13 mouse cellular contexts compared by ENCODE assay signal in the genomic region with DNA sequence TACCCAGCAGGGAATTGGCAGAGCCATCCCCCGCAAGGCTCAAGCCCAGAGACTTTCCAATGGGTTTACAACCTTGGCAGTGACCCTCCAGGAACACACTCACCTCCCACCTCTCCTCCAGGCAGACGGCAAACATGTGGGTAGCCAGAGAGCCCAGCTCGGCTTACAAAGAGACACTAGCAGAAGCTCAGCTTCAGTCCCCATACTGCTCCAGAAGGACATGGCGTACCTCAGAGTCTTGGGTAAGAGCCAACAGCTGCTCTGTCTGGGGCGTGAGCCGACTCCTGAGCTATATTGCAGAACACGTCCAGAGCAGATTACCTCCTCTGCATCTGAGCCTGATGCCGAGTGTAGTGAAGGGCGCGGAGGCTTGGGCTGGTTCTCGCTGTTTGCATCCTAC. TPM values are rescaled to one million over a fixed set of nuclear protein-coding genes. Genes with fewer than 3 reads are reported as not detected.
DNase-seq lines count a peak whose midpoint lies in the region; ATAC-seq and TF ChIP-seq lines count a peak whose summit lies in the region.
"Had no signal": no experiment of that assay in that cellular context is flagged by ENCODE, and none has a peak within 500 bp of the region (broad histone marks: within the 10 kb centered on the region; RNA-seq: fewer than 3 reads in every experiment).

No protein-coding gene starts in this region.

- peaks cover 33 to 41% of the 10 kb centered on the region in 2 experiments for H3K4me1 ChIP-seq in heart, embryonic 14.5 days (ENCODE audit: control insufficient read depth in 2 of 2, insufficient read depth in 2 of 2, low read length in 2 of 2)
- H3K4me1 ChIP-seq in testis, adult 2 months (ENCODE audit: control insufficient read depth, insufficient read depth, low read length), result peaks cover 17% of the 10 kb centered on the region

- no peak for TF ChIP-seq POLR2A in testis, adult 2 months (IDR thresholded peaks at IDR 0.05; ENCODE audit: control insufficient read depth, low read depth, low read length)

- ATAC-seq in cerebellum, adult (ENCODE audit: insufficient number of reproducible peaks, low FRiP score, low TSS enrichment), result no peak
- ATAC-seq in heart, embryonic 14.5 days (ENCODE audit: insufficient number of reproducible peaks, insufficient read depth, low FRiP score, low read depth), result peak; percentile 64; the same call in 1 of the 2 replicates
- ATAC-seq: lung, postnatal 0 days had no signal

- TF ChIP-seq CTCF in testis, adult 2 months (IDR thresholded peaks at IDR 0.05; ENCODE audit: control insufficient read depth, insufficient read depth, insufficient replicate concordance, low read depth, low read length), result no peak

- H3K4me2 ChIP-seq in heart, embryonic 14.5 days (ENCODE audit: low read length), result peak overlapping the region; percentile 40
- H3K4me2 ChIP-seq: kidney, embryonic 15.5 days had no signal

- 32% methylated on average over 11 of the region's 11 CpGs for WGBS in heart, embryonic 14.5 days

- no peaks in the 10 kb centered on the region for H3K27me3 ChIP-seq in heart, embryonic 14.5 days (ENCODE audit: control insufficient read depth, insufficient read depth, low read length)
- H3K27me3 ChIP-seq in testis, adult 2 months (ENCODE audit: control insufficient read depth, insufficient read depth, low read length), result no peaks in the 10 kb centered on the region
- H3K27me3 ChIP-seq: kidney, embryonic 15.5 days had no signal

- H3K4me3 ChIP-seq in heart, embryonic 14.5 days (ENCODE audit: control insufficient read depth in 1 of 2, insufficient read depth in 1 of 2, low read depth in 1 of 2, low read length in 2 of 2), result no peak overlapping the region
- no peak overlapping the region for H3K4me3 ChIP-seq in testis, adult 2 months (ENCODE audit: control insufficient read depth, low read depth, low read length)
- H3K4me3 ChIP-seq: erythroblast, embryonic 14.5 days; hindbrain, embryonic 10.5 days; kidney, embryonic 15.5 days had no signal

- H3K9ac ChIP-seq in heart, embryonic 14.5 days (ENCODE audit: low read length), result peak overlapping the region; percentile 45; the same call in 1 of the 2 replicates
- H3K9ac ChIP-seq: kidney, embryonic 15.5 days had no signal

- no peaks in the 10 kb centered on the region for H3K9me3 ChIP-seq in heart, embryonic 14.5 days (ENCODE audit: control insufficient read depth, low read length)
- H3K9me3 ChIP-seq: hindbrain, embryonic 10.5 days; kidney, embryonic 15.5 days had no signal

- H3K27ac ChIP-seq in heart, embryonic 14.5 days (replicated peaks in 1 of 2; ENCODE audit: control insufficient read depth in 1 of 2, insufficient read depth in 1 of 2, low read depth in 2 of 2, low read length in 2 of 2), result peak overlapping the region; percentile 63 to 80
- peak overlapping the region; percentile 69 for H3K27ac ChIP-seq in testis, adult 2 months (ENCODE audit: control insufficient read depth, insufficient read depth, low read depth, low read length)
- H3K27ac ChIP-seq: hindbrain, embryonic 10.5 days; kidney, embryonic 15.5 days had no signal

- H3K36me3 ChIP-seq in heart, embryonic 14.5 days (ENCODE audit: control insufficient read depth, insufficient read depth, low read length), result no peaks in the 10 kb centered on the region
- no peaks in the 10 kb centered on the region for H3K36me3 ChIP-seq in testis, adult 2 months (ENCODE audit: control insufficient read depth, insufficient read depth, low read length)
- H3K36me3 ChIP-seq: kidney, embryonic 15.5 days had no signal

- peak; percentile 61 to 63 for DNase-seq in cerebellum, postnatal 10 days
- DNase-seq in heart, adult 8-10 months (ENCODE audit: low spot score), result no peak
- peak; percentile 33 to 36 for DNase-seq in right cerebral cortex, adult 2 months (ENCODE audit: low spot score in 2 of 2)
- DNase-seq in right cerebral cortex, postnatal 4 days, result no peak
- DNase-seq in embryo, embryonic 10.5 days (ENCODE audit: low spot score), result no peak
- DNase-seq: cerebellum, adult 9-10 months had no signal

RNA-seq across cellular contexts. Expression of a gene that starts 15.0 kb away (rescaled TPM):
- polyA plus RNA-seq in heart, embryonic 14.5 days (2014; fragmentation: Nextera tagmentation; extraction: Ambion mirVana), result 59.7 and 61.6 TPM in 2 replicates
- 10 to 100 TPM; 21.8 to 27.3 (median 25.7) TPM for total RNA-seq in heart, adult 8-10 months (2022)
- polyA plus RNA-seq in testis, adult 2 months (2012; rRNA removed), result 172 and 188 TPM in 2 replicates

Comparison
In these comparisons a context has a peak if more than half of its experiments do, and no peak if none do; other contexts are left out.
1. DNase-seq: peak in cerebellum, postnatal 10 days (2 of 2) and right cerebral cortex, adult 2 months (2 of 2); none in heart, adult 8-10 months (single experiment), right cerebral cortex, postnatal 4 days (single experiment) and embryo, embryonic 10.5 days (single experiment).